Mouse (Mus musculus): ENCODE measurements around the gene Prrc2a. TPM values are rescaled to one million over a fixed set of nuclear protein-coding genes. Genes with fewer than 3 reads are reported as not detected.

The Prrc2a gene
- polyA plus RNA-seq, 1 experiment from 2014 or later = 231 TPM

DNA sequence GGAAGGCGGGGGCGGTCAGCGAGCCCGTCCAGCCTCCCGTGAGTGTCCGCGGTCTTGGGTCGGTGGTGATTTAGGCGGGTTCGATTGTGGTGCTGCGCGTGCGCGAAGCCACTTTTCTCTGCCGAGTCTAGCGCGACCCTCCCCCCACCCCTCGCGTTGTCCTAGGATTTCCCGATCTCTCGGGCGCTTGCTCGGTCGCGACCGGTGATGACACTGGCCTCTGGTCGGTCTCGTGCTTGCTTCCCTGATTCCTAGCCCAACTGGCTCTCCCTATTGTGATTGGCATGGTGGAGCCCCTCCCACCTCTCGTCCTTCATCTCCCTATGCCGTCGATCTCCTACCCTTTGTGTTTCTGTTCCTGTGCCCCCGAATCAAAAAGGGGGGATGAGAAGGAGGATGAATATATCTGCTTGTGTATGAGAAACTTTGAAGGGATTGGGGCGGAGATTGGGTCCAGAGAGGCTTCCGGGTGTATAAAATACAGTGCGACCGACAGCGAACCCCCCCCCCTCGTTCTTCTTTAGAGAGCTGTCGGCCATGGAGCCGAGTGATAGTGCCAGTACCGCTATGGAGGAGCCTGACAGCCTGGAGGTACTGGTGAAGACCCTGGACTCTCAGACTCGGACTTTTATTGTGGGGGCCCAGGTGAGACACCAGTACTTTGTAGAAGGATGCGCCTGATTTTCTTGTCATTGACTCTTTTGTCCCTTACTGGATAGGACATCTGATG, 28.9 kb downstream of the Prrc2a start:
- Histone ChIP-seq H3K36me3 (replicated peaks) (peaks cover 31% of the 10 kb centered on the region), H3K9ac (peak overlapping the region; percentile 78), H3K4me2 (peak overlapping the region; percentile 71), H3K4me3 (replicated peaks) (peak overlapping the region; percentile 81), H3K27me3 (no peaks in the 10 kb centered on the region), H3K27ac (peak overlapping the region; percentile 95), H3K9me3 (no peaks in the 10 kb centered on the region), H3K4me1 (peaks cover 26% of the 10 kb centered on the region)
- peak; percentile 66 for ATAC-seq (ENCODE audit: low FRiP score)
- under 1% methylated on average over 42 of the region's 43 CpGs for WGBS

DNA sequence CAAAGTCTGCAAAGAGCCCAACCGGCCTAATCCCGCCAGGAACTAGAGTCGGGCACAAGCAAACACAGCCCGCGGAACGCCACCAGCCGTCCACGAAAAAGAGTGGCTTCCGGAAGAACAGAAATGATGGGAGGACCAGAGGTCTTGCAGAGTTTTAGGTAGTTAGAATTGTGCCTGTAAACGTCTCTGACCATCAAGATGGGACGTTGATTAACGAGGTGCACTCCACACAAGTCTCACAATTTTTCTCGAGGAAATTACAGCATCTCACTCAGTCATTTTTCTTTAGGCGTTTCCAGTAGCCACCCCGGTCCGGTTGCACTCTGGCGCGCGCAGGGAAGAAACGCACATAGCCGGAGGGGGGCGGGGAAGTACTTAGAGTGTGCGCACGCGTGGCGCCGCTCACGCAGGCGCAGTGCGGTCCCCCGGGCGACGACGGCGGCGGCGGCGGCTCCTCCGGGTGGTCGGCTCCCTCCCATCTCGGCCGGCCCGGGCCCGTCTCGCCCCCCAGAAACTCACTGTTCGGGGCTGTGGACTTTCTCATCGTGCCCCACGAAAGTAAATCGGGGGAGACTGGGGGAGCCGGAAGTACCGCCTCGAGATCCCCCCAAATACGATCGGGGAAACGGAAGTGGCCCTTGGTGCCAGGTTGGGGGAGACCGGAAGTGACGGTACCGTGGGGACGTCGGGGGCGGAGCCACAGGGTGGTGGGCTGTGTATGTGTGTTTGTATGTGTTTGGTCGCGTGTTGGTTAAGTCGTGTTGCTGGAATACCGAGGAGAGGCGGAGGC, 29.7 kb downstream of the Prrc2a start, which contains the start of gene Bag6:
Gene Bag6, plus strand, starts transcription at position 378 of the 790 bp plus-strand sequence.
- WGBS = under 1% methylated on average over 64 of the region's 66 CpGs

DNA sequence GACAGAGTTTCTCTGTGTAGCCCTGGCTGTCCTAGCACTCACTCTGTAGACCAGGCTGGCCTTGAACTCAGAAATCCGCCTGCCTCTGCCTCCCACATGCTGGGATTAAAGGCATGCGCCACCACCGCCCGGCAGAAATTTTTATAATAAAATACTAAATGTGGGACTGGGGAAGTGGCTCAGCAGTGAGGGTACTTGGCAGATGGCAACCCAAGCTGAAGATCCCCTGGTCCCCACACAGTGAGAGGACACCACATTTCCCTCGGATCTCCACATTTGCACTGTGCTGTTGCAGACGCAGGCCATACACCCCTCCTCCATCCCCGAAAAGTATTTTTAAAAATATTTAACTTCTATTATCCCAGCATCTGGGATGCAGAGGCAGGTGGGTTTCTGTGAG, 31.2 kb downstream of the Prrc2a start:
- ATAC-seq (ENCODE audit: low FRiP score) = no peak
- no peak overlapping the region for H3K4me2 ChIP-seq
- WGBS = 96% methylated on average over 7 of the region's 7 CpGs
- peaks cover 9% of the 10 kb centered on the region for H3K36me3 ChIP-seq (replicated peaks)
- H3K4me1 ChIP-seq = peaks cover 26% of the 10 kb centered on the region
- H3K9ac ChIP-seq = no peak overlapping the region
- no peaks in the 10 kb centered on the region for H3K27me3 ChIP-seq
- H3K27ac ChIP-seq = no peak overlapping the region
- no peaks in the 10 kb centered on the region for H3K9me3 ChIP-seq
- H3K4me3 ChIP-seq (replicated peaks) = no peak overlapping the region

More for the DNA sequence above, 29.7 kb downstream of the Prrc2a start, which contains the start of gene Bag6:
- Histone ChIP-seq H3K9ac (peak within 1 kb of the TSS; percentile 78), H3K9me3 (no peaks in the 10 kb centered on the region), H3K4me2 (peak within 1 kb of the TSS; percentile 71), H3K4me1 (peaks cover 26% of the 10 kb centered on the region), H3K27ac (peak within 1 kb of the TSS; percentile 95), H3K4me3 (replicated peaks) (peak within 1 kb of the TSS; percentile 81), H3K27me3 (no peaks in the 10 kb centered on the region), H3K36me3 (replicated peaks) (peaks cover 24% of the 10 kb centered on the region)
- ATAC-seq (ENCODE audit: low FRiP score) = peak; percentile 95

DNA sequence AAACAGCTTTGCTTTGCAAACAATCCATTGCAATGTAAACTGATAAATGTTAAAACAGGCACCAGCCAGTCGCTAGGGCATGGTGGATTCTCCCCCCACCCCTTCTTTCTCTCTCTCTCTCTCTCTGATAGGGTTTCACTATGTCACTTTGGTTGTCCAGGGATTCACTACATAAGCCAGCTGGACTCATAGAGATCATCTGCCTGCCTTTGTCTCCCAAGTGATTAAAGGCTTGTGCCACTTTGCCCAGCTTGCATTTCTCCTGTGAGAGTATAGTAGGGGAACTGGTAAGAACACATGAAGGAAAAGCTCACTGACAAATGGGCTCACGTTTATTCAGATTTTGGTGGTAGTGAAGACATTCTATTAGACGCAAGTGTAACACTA, 32.5 kb downstream of the Prrc2a start:
- no peak overlapping the region for H3K27ac ChIP-seq
- peaks cover 20% of the 10 kb centered on the region for H3K4me1 ChIP-seq
- H3K27me3 ChIP-seq = no peaks in the 10 kb centered on the region
- peaks cover 5% of the 10 kb centered on the region; the same call in 1 of the 2 replicates for H3K36me3 ChIP-seq (replicated peaks)
- H3K4me2 ChIP-seq = no peak overlapping the region
- WGBS = 78% methylated on average over 3 of the region's 3 CpGs
- no peak overlapping the region for H3K4me3 ChIP-seq (replicated peaks)
- no peaks in the 10 kb centered on the region for H3K9me3 ChIP-seq
- ATAC-seq (ENCODE audit: low FRiP score) = no peak
- no peak overlapping the region for H3K9ac ChIP-seq

DNA sequence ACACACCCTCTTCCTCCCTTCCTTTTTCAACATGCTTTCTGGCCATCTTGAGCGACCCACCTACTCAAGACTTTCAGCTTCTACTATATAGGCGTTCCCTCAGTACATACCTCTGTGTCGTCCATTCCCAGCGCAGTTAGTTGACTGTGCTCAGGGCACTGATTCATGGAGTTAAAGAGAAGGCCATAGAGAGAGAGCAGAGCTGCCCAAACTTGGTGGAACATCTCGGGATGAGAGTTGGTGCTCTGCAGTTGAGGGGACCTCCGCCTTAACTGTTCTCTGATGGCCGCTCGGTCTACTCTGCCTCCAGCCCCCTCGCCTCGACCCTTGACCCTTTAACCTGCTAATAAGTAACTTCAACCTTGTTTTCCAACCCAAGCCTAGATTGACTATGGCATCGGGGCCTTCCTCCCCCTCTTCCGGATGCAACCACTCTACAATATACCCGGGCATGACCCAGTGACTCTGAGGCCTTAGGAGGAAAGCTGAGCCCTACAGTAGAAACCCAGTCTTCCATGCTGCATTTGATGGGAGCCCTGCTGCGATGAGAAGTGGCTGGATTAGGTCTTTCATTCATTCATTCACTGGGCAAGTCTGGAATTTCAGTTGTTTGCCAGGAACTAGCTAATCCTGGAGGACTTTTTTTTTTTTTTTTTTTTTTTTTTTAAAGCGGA, 33.1 kb downstream of the Prrc2a start, which contains the start of gene Apom:
Gene Apom, minus strand, starts transcription at position 551 of the 674 bp plus-strand sequence.
- 86% methylated on average over 15 of the region's 15 CpGs for WGBS
- no peak within 1 kb of the TSS for H3K4me3 ChIP-seq (replicated peaks)

DNA sequence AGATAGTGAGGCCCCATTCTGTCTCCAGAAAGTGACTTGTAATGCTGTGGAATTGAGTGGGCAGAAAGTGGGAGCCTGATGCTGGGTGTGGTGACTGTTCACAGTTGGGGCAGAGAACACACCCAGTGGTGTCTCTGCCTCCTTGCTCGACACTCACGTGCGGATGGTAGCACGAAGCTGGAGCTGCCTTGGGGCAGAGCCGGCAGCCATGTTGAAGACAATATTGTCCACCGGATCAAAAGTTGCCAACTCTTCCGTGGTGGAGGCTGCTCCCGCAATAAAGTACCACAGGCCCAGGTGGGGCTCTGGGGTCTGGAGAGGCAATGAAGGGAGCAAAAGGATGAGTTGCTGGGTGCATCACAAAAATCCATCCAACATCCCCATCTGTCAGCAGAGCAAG, 33.7 kb downstream of the Prrc2a start:
- Histone ChIP-seq H3K4me1 (peaks cover 18% of the 10 kb centered on the region), H3K27ac (no peak overlapping the region), H3K4me2 (no peak overlapping the region), H3K9ac (no peak overlapping the region), H3K4me3 (replicated peaks) (no peak overlapping the region), H3K36me3 (replicated peaks) (peaks cover 5% of the 10 kb centered on the region; the same call in 1 of the 2 replicates), H3K9me3 (no peaks in the 10 kb centered on the region), H3K27me3 (no peaks in the 10 kb centered on the region)
- WGBS = 90% methylated on average over 8 of the region's 8 CpGs
- no peak for ATAC-seq (ENCODE audit: low FRiP score)

More for the DNA sequence above, 33.1 kb downstream of the Prrc2a start, which contains the start of gene Apom:
- no peak within 1 kb of the TSS for H3K4me2 ChIP-seq
- no peak within 1 kb of the TSS for H3K9ac ChIP-seq
- no peaks in the 10 kb centered on the region for H3K27me3 ChIP-seq
- H3K27ac ChIP-seq = no peak within 1 kb of the TSS
- ATAC-seq (ENCODE audit: low FRiP score) = no peak
- no peaks in the 10 kb centered on the region for H3K9me3 ChIP-seq
- H3K4me1 ChIP-seq = peaks cover 20% of the 10 kb centered on the region
- peaks cover 5% of the 10 kb centered on the region; the same call in 1 of the 2 replicates for H3K36me3 ChIP-seq (replicated peaks)

DNA sequence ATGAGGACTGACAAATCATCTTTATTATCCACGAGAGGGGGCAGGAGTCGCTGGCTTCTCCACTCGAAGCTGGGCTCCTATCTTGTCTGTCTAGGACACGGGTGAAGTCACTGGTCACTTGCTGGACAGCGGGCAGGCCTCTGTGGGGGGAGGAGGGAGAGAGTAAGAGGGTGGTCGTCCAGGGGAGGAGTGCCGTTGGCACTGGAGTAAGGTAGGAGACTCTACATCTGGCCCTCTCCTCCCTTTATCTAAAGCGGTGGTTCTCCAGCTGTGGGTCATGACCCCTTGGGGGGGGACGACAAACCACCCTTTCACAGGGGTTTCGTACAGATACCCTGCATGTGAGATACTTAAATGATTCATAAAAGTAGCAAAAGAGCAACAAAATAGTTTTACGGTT, 35.7 kb downstream of the Prrc2a start:
- Histone ChIP-seq H3K9ac (no peak overlapping the region), H3K4me3 (replicated peaks) (no peak overlapping the region; the same call in 1 of the 2 replicates), H3K27me3 (no peaks in the 10 kb centered on the region), H3K36me3 (replicated peaks) (peaks cover 17% of the 10 kb centered on the region), H3K27ac (no peak overlapping the region), H3K4me1 (peaks cover 24% of the 10 kb centered on the region), H3K4me2 (no peak overlapping the region), H3K9me3 (no peaks in the 10 kb centered on the region)
- 73% methylated on average over 11 of the region's 11 CpGs for WGBS
- no peak for ATAC-seq (ENCODE audit: low FRiP score)

DNA sequence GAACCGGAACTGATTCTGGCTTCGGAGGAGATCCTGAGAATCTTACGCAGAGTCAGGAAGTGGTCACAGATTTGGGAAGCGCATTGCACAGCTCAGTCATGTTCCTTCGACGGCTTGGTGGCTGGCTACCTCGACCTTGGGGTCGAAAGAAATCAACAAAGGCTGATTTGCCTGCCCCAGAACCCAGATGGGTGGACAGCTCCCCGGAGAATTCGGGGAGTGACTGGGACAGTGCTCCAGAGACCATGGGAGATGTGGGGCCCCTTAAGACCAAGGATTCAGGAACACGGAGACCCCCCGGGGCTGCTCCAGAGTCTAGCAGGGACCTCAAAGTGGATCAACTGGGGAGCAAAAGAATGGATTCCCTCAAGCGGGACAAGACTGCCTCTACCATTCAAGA, 37.7 kb downstream of the Prrc2a start:
- no peaks in the 10 kb centered on the region for H3K27me3 ChIP-seq
- peaks cover 23% of the 10 kb centered on the region for H3K36me3 ChIP-seq (replicated peaks)
- H3K27ac ChIP-seq = no peak overlapping the region
- WGBS = 79% methylated on average over 13 of the region's 13 CpGs
- peak overlapping the region; percentile 76 for H3K4me2 ChIP-seq
- H3K9ac ChIP-seq = peak overlapping the region; percentile 77
- H3K9me3 ChIP-seq = no peaks in the 10 kb centered on the region
- H3K4me3 ChIP-seq (replicated peaks) = peak overlapping the region; percentile 58
- ATAC-seq (ENCODE audit: low FRiP score) = no peak
- H3K4me1 ChIP-seq = peaks cover 31% of the 10 kb centered on the region

DNA sequence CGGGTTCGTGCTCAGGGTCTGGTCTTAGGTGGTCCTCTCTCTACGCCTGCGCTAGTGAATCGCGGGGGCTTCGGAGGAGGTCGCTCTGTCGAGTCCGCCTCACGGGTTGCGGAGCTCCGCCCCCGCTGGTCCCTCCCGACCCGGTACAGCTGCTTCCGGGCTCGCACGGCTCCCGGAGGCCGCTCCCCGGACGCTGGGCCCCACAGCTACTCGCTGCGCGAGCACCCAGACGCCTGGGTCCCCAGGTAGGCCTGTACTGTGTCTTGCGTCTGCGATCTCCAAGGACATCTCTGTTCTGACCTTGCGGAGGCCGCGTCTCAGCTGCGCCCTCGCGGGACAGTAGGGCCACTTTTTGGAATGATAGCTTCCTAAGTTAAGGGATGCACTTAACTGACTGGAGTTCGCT, 38.5 kb downstream of the Prrc2a start, which contains the start of gene D17H6S53E:
Gene D17H6S53E, plus strand, starts transcription at position 168 of the 406 bp plus-strand sequence.
- peaks cover 31% of the 10 kb centered on the region for H3K4me1 ChIP-seq

DNA sequence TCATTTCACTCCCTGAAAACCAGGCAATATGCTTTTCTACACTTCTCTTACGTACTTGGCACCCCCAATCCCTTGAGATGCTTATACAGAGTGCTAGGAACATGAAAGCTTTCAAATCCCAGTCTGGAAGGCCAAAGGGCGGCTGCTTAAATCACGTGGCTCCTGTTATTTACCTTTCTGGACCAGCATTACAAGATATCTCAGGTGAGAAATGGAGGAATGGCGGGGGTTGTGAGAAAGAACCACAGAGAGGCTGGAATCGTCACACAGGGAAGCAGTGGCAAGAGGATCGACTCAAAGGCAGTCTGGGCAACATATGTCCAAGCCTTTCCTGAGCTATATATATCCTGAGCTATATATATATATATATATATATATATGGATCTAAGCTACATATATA, 39.1 kb downstream of the Prrc2a start:
- peak overlapping the region; percentile 58 for H3K4me3 ChIP-seq (replicated peaks)
- no peak overlapping the region for H3K27ac ChIP-seq
- peak overlapping the region; percentile 76 for H3K4me2 ChIP-seq
- no peaks in the 10 kb centered on the region for H3K27me3 ChIP-seq
- WGBS = 39% methylated on average over 6 of the region's 6 CpGs
- no peak for ATAC-seq (ENCODE audit: low FRiP score)
- H3K36me3 ChIP-seq (replicated peaks) = peaks cover 18% of the 10 kb centered on the region
- H3K9me3 ChIP-seq = no peaks in the 10 kb centered on the region
- H3K4me1 ChIP-seq = peaks cover 32% of the 10 kb centered on the region
- H3K9ac ChIP-seq = peak overlapping the region; percentile 77

More for the DNA sequence above, 38.5 kb downstream of the Prrc2a start, which contains the start of gene D17H6S53E:
- ATAC-seq (ENCODE audit: low FRiP score) = peak; percentile 21; the same call in 1 of the 2 replicates
- H3K4me2 ChIP-seq = peak within 1 kb of the TSS; percentile 76
- peak within 1 kb of the TSS; percentile 77 for H3K9ac ChIP-seq
- peak within 1 kb of the TSS; percentile 68 for H3K27ac ChIP-seq
- 0% methylated on average over 35 of the region's 36 CpGs for WGBS
- no peaks in the 10 kb centered on the region for H3K9me3 ChIP-seq
- H3K4me3 ChIP-seq (replicated peaks) = peak within 1 kb of the TSS; percentile 58
- no peaks in the 10 kb centered on the region for H3K27me3 ChIP-seq
- peaks cover 23% of the 10 kb centered on the region for H3K36me3 ChIP-seq (replicated peaks)

DNA sequence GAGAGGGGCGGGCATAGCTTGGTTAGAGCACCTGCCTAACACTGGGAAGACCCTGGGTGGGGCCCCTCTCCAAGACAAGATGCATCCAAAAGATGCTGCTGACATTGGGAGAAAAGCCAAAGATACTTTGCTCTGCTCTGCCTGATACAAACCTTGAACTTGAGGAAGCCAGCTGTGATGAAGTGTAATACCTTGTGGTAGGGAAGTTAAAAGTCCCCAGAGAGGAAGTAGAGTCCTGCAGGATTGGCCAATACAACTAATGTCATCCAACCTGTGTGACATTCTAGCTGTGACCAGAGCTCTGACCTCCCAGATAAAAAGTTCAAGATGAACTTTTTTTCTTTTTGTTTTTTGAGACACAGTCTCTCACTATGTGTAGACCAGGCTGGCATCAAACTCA, 39.6 kb downstream of the Prrc2a start:
- no peak overlapping the region; the same call in 1 of the 2 replicates for H3K9ac ChIP-seq
- H3K9me3 ChIP-seq = no peaks in the 10 kb centered on the region
- peaks cover 18% of the 10 kb centered on the region for H3K36me3 ChIP-seq (replicated peaks)
- no peaks in the 10 kb centered on the region for H3K27me3 ChIP-seq
- H3K27ac ChIP-seq = no peak overlapping the region
- no peak for ATAC-seq (ENCODE audit: low FRiP score)
- H3K4me3 ChIP-seq (replicated peaks) = no peak overlapping the region
- 83% methylated on average over 1 of the region's 1 CpGs for WGBS
- H3K4me2 ChIP-seq = 0 out of 2 replicates have a peak overlapping the region, but pooled peaks have one; percentile 76
- H3K4me1 ChIP-seq = peaks cover 37% of the 10 kb centered on the region

All from forebrain, embryonic 12.5 days (tissue).